Mouse (Mus musculus) heart, embryonic 15.5 days (tissue): ENCODE measurements at regions not wholly inside any gene's neighbourhood (a gene's known extent, or its start where the extent isn't known, plus 50 kb on each side); places are given as distances from the start of the nearest gene placed in this dataset.

Source experiments
- ATAC-seq: fragments of 200-750 bp; cut with Nextera tagmentation; replicated peaks from 2 replicates; pipeline ENCODE4 v1.8.0; 2017; ENCODE audit warnings: low read depth, moderate TSS enrichment; ENCODE audit not compliant: insufficient number of reproducible peaks, insufficient read depth, low FRiP score
- H3K27ac ChIP-seq: fragments of 300-500 bp; sonication (generic); 2 replicates; pipeline ENCODE4 v1.5.1; 2015; ENCODE audit warnings: mild to moderate bottlenecking, inconsistent platforms
- H3K27me3 ChIP-seq: fragments of 300-500 bp; sonication (generic); 2 replicates; pipeline ENCODE4 v1.6.1; 2015; ENCODE audit warnings: inconsistent platforms
- H3K36me3 ChIP-seq: fragments of 300-500 bp; sonication (generic); 2 replicates; pipeline ENCODE4 v1.6.1; 2015; ENCODE audit warnings: mild to moderate bottlenecking, inconsistent platforms
- H3K4me1 ChIP-seq: fragments of 300-500 bp; sonication (generic); replicated peaks from 2 replicates; pipeline ENCODE4 v1.6.1; 2015; ENCODE audit warnings: inconsistent platforms
- H3K4me2 ChIP-seq: fragments of 300-500 bp; sonication (generic); 2 replicates; pipeline ENCODE4 v1.6.1; 2015; ENCODE audit warnings: inconsistent platforms, mild to moderate bottlenecking, moderate library complexity
- H3K4me3 ChIP-seq: fragments of 300-500 bp; sonication (generic); 2 replicates; pipeline ENCODE4 v1.5.1; 2015; ENCODE audit warnings: mild to moderate bottlenecking, inconsistent platforms
- H3K9ac ChIP-seq: fragments of 300-500 bp; sonication (generic); 2 replicates; pipeline ENCODE4 v1.6.1; 2015; ENCODE audit warnings: mild to moderate bottlenecking, inconsistent platforms
- H3K9me3 ChIP-seq: fragments of 300-500 bp; sonication (generic); replicated peaks from 2 replicates; pipeline ENCODE4 v1.6.1; 2016; ENCODE audit warnings: inconsistent platforms
- WGBS: fragments of 180-500 bp; shearing (Covaris S2); methylation state at CpG from one replicate; pipeline ENCODE4 v1.1.7; 2015; ENCODE audit warnings: mixed read lengths; 5-methylcytosine and 5-hydroxymethylcytosine counted together

GRCm38 (mm10) chr4:33739211-33739904, 185.0 kb upstream of the Cnr1 start:
- Histone ChIP-seq H3K36me3 (no peaks in the 10 kb centered on the region), H3K9ac (no peak overlapping the region), H3K9me3 (no peaks in the 10 kb centered on the region), H3K27ac (no peak overlapping the region), H3K4me3 (no peak overlapping the region), H3K4me2 (no peak overlapping the region), H3K4me1 (peaks cover 17% of the 10 kb centered on the region), H3K27me3 (no peaks in the 10 kb centered on the region)
- no peak for ATAC-seq
- WGBS = 82% methylated on average over 8 of the region's 8 CpGs

- Histone ChIP-seq H3K4me1 (peaks cover 5% of the 10 kb centered on the region), H3K9me3 (no peaks in the 10 kb centered on the region), H3K36me3 (no peaks in the 10 kb centered on the region), H3K9ac (no peak overlapping the region), H3K4me3 (no peak overlapping the region), H3K27ac (no peak overlapping the region), H3K4me2 (no peak overlapping the region), H3K27me3 (no peaks in the 10 kb centered on the region)
- 78% methylated on average over 12 of the region's 12 CpGs for WGBS
- ATAC-seq = no peak
These were observed 183.4 kb upstream of the Cnr1 start for GRCm38 (mm10) chr4:33740982-33741381.

GRCm38 (mm10) chr4:33745180-33745579, 179.2 kb upstream of the Cnr1 start:
- Histone ChIP-seq H3K27ac (no peak overlapping the region), H3K9me3 (no peaks in the 10 kb centered on the region), H3K27me3 (no peaks in the 10 kb centered on the region), H3K36me3 (no peaks in the 10 kb centered on the region), H3K4me3 (no peak overlapping the region), H3K9ac (no peak overlapping the region), H3K4me1 (no peaks in the 10 kb centered on the region), H3K4me2 (no peak overlapping the region)
- 82% methylated on average over 3 of the region's 3 CpGs for WGBS
- ATAC-seq = no peak

- Histone ChIP-seq H3K27me3 (no peaks in the 10 kb centered on the region), H3K4me3 (no peak overlapping the region), H3K9me3 (no peaks in the 10 kb centered on the region; the same call in 1 of the 2 replicates), H3K4me1 (no peaks in the 10 kb centered on the region), H3K27ac (no peak overlapping the region), H3K4me2 (no peak overlapping the region), H3K9ac (no peak overlapping the region), H3K36me3 (no peaks in the 10 kb centered on the region)
- whole genome bisulfite sequencing = 69% methylated on average over 5 of the region's 5 CpGs
- no peak for ATAC-seq
These were observed 177.0 kb upstream of the Cnr1 start for GRCm38 (mm10) chr4:33747316-33747895.

- no peaks in the 10 kb centered on the region for H3K36me3 ChIP-seq
- H3K9me3 ChIP-seq = no peaks in the 10 kb centered on the region
- H3K27me3 ChIP-seq = no peaks in the 10 kb centered on the region
- 72% methylated on average over 2 of the region's 2 CpGs for WGBS
- H3K4me2 ChIP-seq = no peak overlapping the region
- no peak for ATAC-seq
- no peak overlapping the region for H3K9ac ChIP-seq
- H3K4me3 ChIP-seq = no peak overlapping the region
- no peaks in the 10 kb centered on the region for H3K4me1 ChIP-seq
- H3K27ac ChIP-seq = no peak overlapping the region
These were observed 156.7 kb upstream of the Cnr1 start for GRCm38 (mm10) chr4:33767721-33768120.

- no peak overlapping the region for H3K9ac ChIP-seq
- H3K27me3 ChIP-seq = no peaks in the 10 kb centered on the region
- ATAC-seq = no peak
- H3K27ac ChIP-seq = no peak overlapping the region
- H3K9me3 ChIP-seq = no peaks in the 10 kb centered on the region
- H3K4me2 ChIP-seq = no peak overlapping the region
- no peaks in the 10 kb centered on the region for H3K4me1 ChIP-seq
- no peaks in the 10 kb centered on the region for H3K36me3 ChIP-seq
- no peak overlapping the region for H3K4me3 ChIP-seq
- 80% methylated on average over 4 of the region's 4 CpGs for WGBS
These were observed 138.4 kb upstream of the Cnr1 start for GRCm38 (mm10) chr4:33786027-33786426.

GRCm38 (mm10) chr4:33786958-33787357, 137.4 kb upstream of the Cnr1 start:
- Histone ChIP-seq H3K9ac (no peak overlapping the region), H3K36me3 (no peaks in the 10 kb centered on the region), H3K27ac (no peak overlapping the region), H3K4me1 (no peaks in the 10 kb centered on the region), H3K4me3 (no peak overlapping the region), H3K4me2 (no peak overlapping the region), H3K9me3 (no peaks in the 10 kb centered on the region), H3K27me3 (no peaks in the 10 kb centered on the region)
- 83% methylated on average over 4 of the region's 4 CpGs for WGBS
- no peak for ATAC-seq

- H3K27me3 ChIP-seq = no peaks in the 10 kb centered on the region
- H3K9ac ChIP-seq = no peak overlapping the region
- H3K27ac ChIP-seq = no peak overlapping the region
- no peak overlapping the region for H3K4me3 ChIP-seq
- no peak for ATAC-seq
- no peaks in the 10 kb centered on the region for H3K4me1 ChIP-seq
- H3K9me3 ChIP-seq = no peaks in the 10 kb centered on the region
- 89% methylated on average over 8 of the region's 8 CpGs for WGBS
- no peaks in the 10 kb centered on the region for H3K36me3 ChIP-seq
- no peak overlapping the region for H3K4me2 ChIP-seq
These were observed 131.0 kb upstream of the Cnr1 start for GRCm38 (mm10) chr4:33793398-33793797.

- no peaks in the 10 kb centered on the region for H3K36me3 ChIP-seq
- H3K4me2 ChIP-seq = no peak overlapping the region
- no peaks in the 10 kb centered on the region for H3K4me1 ChIP-seq
- 89% methylated on average over 3 of the region's 3 CpGs for WGBS
- H3K9ac ChIP-seq = no peak overlapping the region
- no peaks in the 10 kb centered on the region for H3K9me3 ChIP-seq
- ATAC-seq = no peak
- H3K4me3 ChIP-seq = no peak overlapping the region
- no peak overlapping the region for H3K27ac ChIP-seq
- H3K27me3 ChIP-seq = no peaks in the 10 kb centered on the region
These were observed 128.9 kb upstream of the Cnr1 start for GRCm38 (mm10) chr4:33795461-33795860.

GRCm38 (mm10) chr4:33797964-33798363, 126.4 kb upstream of the Cnr1 start:
- H3K9ac ChIP-seq = no peak overlapping the region
- H3K27ac ChIP-seq = no peak overlapping the region
- no peak overlapping the region for H3K4me2 ChIP-seq
- H3K36me3 ChIP-seq = no peaks in the 10 kb centered on the region
- 89% methylated on average over 4 of the region's 4 CpGs for WGBS
- H3K4me1 ChIP-seq = no peaks in the 10 kb centered on the region
- H3K9me3 ChIP-seq = no peaks in the 10 kb centered on the region
- no peaks in the 10 kb centered on the region for H3K27me3 ChIP-seq
- no peak overlapping the region for H3K4me3 ChIP-seq
- no peak for ATAC-seq

- Histone ChIP-seq H3K9me3 (no peaks in the 10 kb centered on the region), H3K36me3 (no peaks in the 10 kb centered on the region), H3K27me3 (no peaks in the 10 kb centered on the region), H3K4me2 (no peak overlapping the region), H3K4me3 (no peak overlapping the region), H3K9ac (no peak overlapping the region), H3K4me1 (no peaks in the 10 kb centered on the region), H3K27ac (no peak overlapping the region)
- 83% methylated on average over 6 of the region's 6 CpGs for WGBS
- no peak for ATAC-seq
These were observed 125.7 kb upstream of the Cnr1 start for GRCm38 (mm10) chr4:33798654-33799053.

- Histone ChIP-seq H3K36me3 (no peaks in the 10 kb centered on the region), H3K9ac (no peak overlapping the region), H3K27ac (no peak overlapping the region), H3K4me2 (no peak overlapping the region), H3K4me1 (no peaks in the 10 kb centered on the region), H3K27me3 (no peaks in the 10 kb centered on the region), H3K9me3 (no peaks in the 10 kb centered on the region), H3K4me3 (no peak overlapping the region)
- ATAC-seq = no peak
- 58% methylated on average over 6 of the region's 6 CpGs for WGBS
These were observed 125.3 kb upstream of the Cnr1 start for GRCm38 (mm10) chr4:33799110-33799509.
